Mouse (Mus musculus): ENCODE measurements around the gene 2900026A02Rik. TPM values are rescaled to one million over a fixed set of nuclear protein-coding genes. Genes with fewer than 3 reads are reported as not detected.
A peak's percentile ranks its signal among the peaks of the same experiment; 100 is the strongest.

The 2900026A02Rik gene
- total RNA-seq, 1 experiment: 12.3 TPM

DNA sequence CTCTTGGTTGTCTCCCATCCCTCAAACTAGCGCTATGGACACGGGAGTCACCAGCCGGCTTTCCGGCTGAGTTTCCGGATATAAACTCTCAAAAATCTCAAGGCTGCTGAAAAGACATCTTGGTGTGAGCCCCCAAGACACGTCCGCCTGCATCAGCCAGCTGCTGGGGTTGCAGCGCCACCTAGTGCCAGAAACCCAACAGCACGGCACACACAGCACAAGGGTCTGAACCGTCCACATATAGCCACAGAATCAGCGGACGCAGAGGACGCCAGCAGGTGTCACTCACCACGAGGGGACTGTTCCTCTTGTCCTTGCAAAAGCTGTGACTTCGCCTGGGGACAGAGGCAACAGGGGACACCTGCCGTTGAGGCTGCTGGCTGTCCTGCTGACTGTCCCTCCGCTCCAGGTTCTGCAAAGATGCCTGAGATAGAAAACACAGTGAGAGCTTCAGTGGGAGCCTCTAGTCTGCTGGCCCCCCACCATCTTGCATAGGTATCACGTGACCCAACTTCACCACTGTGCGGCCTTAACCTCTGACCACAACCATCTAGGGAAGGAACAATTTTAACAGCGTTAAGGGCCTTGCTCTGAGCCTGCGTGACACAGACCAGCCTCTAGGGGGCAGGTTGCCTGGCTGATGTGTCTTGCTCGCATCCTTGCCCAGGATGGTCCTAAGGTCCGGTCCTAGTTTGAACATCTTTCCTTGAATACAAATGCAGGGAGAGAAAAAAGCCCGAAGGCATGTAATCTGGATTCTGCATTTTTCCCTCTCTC is 45.9 kb downstream of the 2900026A02Rik start:
- Histone ChIP-seq H3K4me3 (ENCODE audit: insufficient read depth in 1 of 2, low read depth in 1 of 2, low read length in 2 of 2, poor library complexity in 1 of 2, severe bottlenecking in 1 of 2) (peak overlapping the region in 1 of 2 experiments; percentile 36; a peak in 1 of 4 replicates), H3K4me1 (ENCODE audit: control insufficient read depth in 2 of 2, insufficient read depth in 2 of 2, low read length in 2 of 2, poor library complexity in 1 of 2) (peaks cover 3 to 10% of the 10 kb centered on the region in 2 experiments; a peak in 2 of 4 replicates), H3K9me3 (ENCODE audit: control insufficient read depth, insufficient read depth, low read depth, low read length) (no peaks in the 10 kb centered on the region), H3K9ac (ENCODE audit: insufficient read depth, low read depth, low read length, poor library complexity, severe bottlenecking) (peak overlapping the region; percentile 34; the same call in 1 of the 2 replicates), H3K27ac (ENCODE audit: insufficient read depth, low read depth, low read length, poor library complexity, severe bottlenecking) (no peak overlapping the region; the same call in 1 of the 2 replicates), H3K36me3 (ENCODE audit: control insufficient read depth, insufficient read depth, low read length, poor library complexity, severe bottlenecking) (no peaks in the 10 kb centered on the region)
- DNase-seq (ENCODE audit: low read depth, low spot score): no peak
- in situ Hi-C loops (cut with MboI; ENCODE audit: low sequenced_read_pairs in 2 of 2, unreplicated experiment in 2 of 2): no loop called here
- TF ChIP-seq ZNF384 (IDR thresholded peaks at IDR 0.05; ENCODE audit: low read depth, low read length) (no peak), MAFK (IDR thresholded peaks at IDR 0.05; ENCODE audit: insufficient read depth, low read depth, low read length) (no peak), ZC3H11A (IDR thresholded peaks at IDR 0.05; ENCODE audit: borderline replicate concordance, low read depth, low read length) (no peak)

GRCm38 (mm10) chr5:113173318-113173717 is 47.7 kb downstream of the 2900026A02Rik start:
- DNase-seq (ENCODE audit: low read depth, low spot score): no peak
- Histone ChIP-seq H3K9me3 (ENCODE audit: control insufficient read depth, insufficient read depth, low read depth, low read length) (no peaks in the 10 kb centered on the region), H3K4me1 (ENCODE audit: control insufficient read depth in 2 of 2, insufficient read depth in 2 of 2, low read length in 2 of 2, poor library complexity in 1 of 2) (peaks cover 1 to 8% of the 10 kb centered on the region in 2 experiments; a peak in 2 of 4 replicates), H3K36me3 (ENCODE audit: control insufficient read depth, insufficient read depth, low read length, poor library complexity, severe bottlenecking) (no peaks in the 10 kb centered on the region), H3K4me3 (ENCODE audit: insufficient read depth in 1 of 2, low read depth in 1 of 2, low read length in 2 of 2, poor library complexity in 1 of 2, severe bottlenecking in 1 of 2) (no peak overlapping the region), H3K9ac (ENCODE audit: insufficient read depth, low read depth, low read length, poor library complexity, severe bottlenecking) (no peak overlapping the region), H3K27ac (ENCODE audit: insufficient read depth, low read depth, low read length, poor library complexity, severe bottlenecking) (no peak overlapping the region)
- no peak for TF ChIP-seq CHD2 (IDR thresholded peaks at IDR 0.05; ENCODE audit: low read depth, low read length)
- TF ChIP-seq MAFK (IDR thresholded peaks at IDR 0.05; ENCODE audit: insufficient read depth, low read depth, low read length): no peak
- TF ChIP-seq ZC3H11A (IDR thresholded peaks at IDR 0.05; ENCODE audit: borderline replicate concordance, low read depth, low read length): no peak
- TF ChIP-seq HCFC1 (IDR thresholded peaks at IDR 0.05; ENCODE audit: borderline replicate concordance, insufficient read depth, low read length): no peak
- no peak for TF ChIP-seq ZNF384 (IDR thresholded peaks at IDR 0.05; ENCODE audit: low read depth, low read length)
- in situ Hi-C loops (cut with MboI; ENCODE audit: low sequenced_read_pairs in 2 of 2, unreplicated experiment in 2 of 2): no loop called here

- in situ Hi-C loops (cut with MboI; ENCODE audit: low sequenced_read_pairs in 2 of 2, unreplicated experiment in 2 of 2): no loop called here
- H3K9ac ChIP-seq (ENCODE audit: insufficient read depth, low read depth, low read length, poor library complexity, severe bottlenecking): no peak overlapping the region
- no peaks in the 10 kb centered on the region for H3K36me3 ChIP-seq (ENCODE audit: control insufficient read depth, insufficient read depth, low read length, poor library complexity, severe bottlenecking)
- H3K4me3 ChIP-seq (ENCODE audit: insufficient read depth in 1 of 2, low read depth in 1 of 2, low read length in 2 of 2, poor library complexity in 1 of 2, severe bottlenecking in 1 of 2): no peak overlapping the region
- H3K9me3 ChIP-seq (ENCODE audit: control insufficient read depth, insufficient read depth, low read depth, low read length): no peaks in the 10 kb centered on the region
- H3K27ac ChIP-seq (ENCODE audit: insufficient read depth, low read depth, low read length, poor library complexity, severe bottlenecking): no peak overlapping the region
- TF ChIP-seq ZNF384 (IDR thresholded peaks at IDR 0.05; ENCODE audit: low read depth, low read length) (no peak), HCFC1 (IDR thresholded peaks at IDR 0.05; ENCODE audit: borderline replicate concordance, insufficient read depth, low read length) (no peak), CHD2 (IDR thresholded peaks at IDR 0.05; ENCODE audit: low read depth, low read length) (no peak), MAFK (IDR thresholded peaks at IDR 0.05; ENCODE audit: insufficient read depth, low read depth, low read length) (no peak), ZC3H11A (IDR thresholded peaks at IDR 0.05; ENCODE audit: borderline replicate concordance, low read depth, low read length) (no peak)
- H3K4me1 ChIP-seq (ENCODE audit: control insufficient read depth in 2 of 2, insufficient read depth in 2 of 2, low read length in 2 of 2, poor library complexity in 1 of 2): peaks cover 1 to 10% of the 10 kb centered on the region in 2 experiments; a peak in 2 of 4 replicates
- no peak for DNase-seq (ENCODE audit: low read depth, low spot score)
Observed at GRCm38 (mm10) chr5:113171968-113172578, 49.0 kb downstream of the 2900026A02Rik start.

DNA sequence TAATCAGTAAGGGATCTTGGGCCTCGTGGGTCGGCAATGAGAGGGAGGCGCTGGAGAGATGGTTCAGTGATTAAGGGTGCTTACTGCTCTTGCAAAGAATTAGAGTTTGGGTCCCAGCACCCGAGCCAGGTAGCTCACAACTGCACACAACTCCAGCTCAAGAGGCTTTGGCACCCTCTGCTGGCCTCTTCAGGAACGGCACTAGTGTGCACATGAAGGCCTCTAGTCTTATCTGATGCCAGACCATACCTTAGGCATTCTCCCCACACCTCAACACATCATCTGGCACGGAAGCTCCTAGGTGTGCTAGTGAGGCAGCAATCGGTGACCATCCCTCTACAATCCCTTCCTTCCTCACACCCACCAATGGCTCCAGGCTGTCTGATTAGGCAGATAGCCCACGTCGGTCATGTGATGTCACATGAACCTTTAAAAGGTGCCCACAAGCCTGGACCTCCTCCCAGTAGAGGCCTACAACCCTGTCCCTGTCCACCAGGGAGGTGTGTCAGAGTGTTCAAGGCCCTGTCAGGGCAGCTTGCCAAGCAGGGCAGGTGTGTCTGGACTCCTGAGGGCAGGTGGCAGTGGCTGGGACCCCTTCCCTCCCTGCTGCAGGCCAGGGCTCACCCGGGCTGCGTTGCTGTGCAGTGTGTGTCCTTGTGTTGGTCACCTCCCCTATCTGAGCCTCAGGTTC is 50.8 kb downstream of the 2900026A02Rik start:
- Histone ChIP-seq H3K4me3 (ENCODE audit: insufficient read depth in 1 of 2, low read depth in 1 of 2, low read length in 2 of 2, poor library complexity in 1 of 2, severe bottlenecking in 1 of 2) (no peak overlapping the region), H3K36me3 (ENCODE audit: control insufficient read depth, insufficient read depth, low read length, poor library complexity, severe bottlenecking) (no peaks in the 10 kb centered on the region), H3K9ac (ENCODE audit: insufficient read depth, low read depth, low read length, poor library complexity, severe bottlenecking) (no peak overlapping the region), H3K9me3 (ENCODE audit: control insufficient read depth, insufficient read depth, low read depth, low read length) (no peaks in the 10 kb centered on the region), H3K4me1 (ENCODE audit: control insufficient read depth in 2 of 2, insufficient read depth in 2 of 2, low read length in 2 of 2, poor library complexity in 1 of 2) (peaks cover 0 to 18% of the 10 kb centered on the region in 2 experiments; a peak in 3 of 4 replicates), H3K27ac (ENCODE audit: insufficient read depth, low read depth, low read length, poor library complexity, severe bottlenecking) (no peak overlapping the region)
- in situ Hi-C loops (cut with MboI; ENCODE audit: low sequenced_read_pairs in 2 of 2, unreplicated experiment in 2 of 2): no loop called here
- no peak for TF ChIP-seq HCFC1 (IDR thresholded peaks at IDR 0.05; ENCODE audit: borderline replicate concordance, insufficient read depth, low read length)
- TF ChIP-seq ZC3H11A (IDR thresholded peaks at IDR 0.05; ENCODE audit: borderline replicate concordance, low read depth, low read length): no peak
- TF ChIP-seq MAFK (IDR thresholded peaks at IDR 0.05; ENCODE audit: insufficient read depth, low read depth, low read length): no peak
- no peak for TF ChIP-seq ZNF384 (IDR thresholded peaks at IDR 0.05; ENCODE audit: low read depth, low read length)
- TF ChIP-seq CHD2 (IDR thresholded peaks at IDR 0.05; ENCODE audit: low read depth, low read length): no peak
- no peak for DNase-seq (ENCODE audit: low read depth, low spot score)

Data from ES-E14 (cell line).